Mouse (Mus musculus) heart, embryonic 12.5 days (tissue): ENCODE measurements around the gene Slc25a17. TPM values are rescaled to one million over a fixed set of nuclear protein-coding genes. Genes with fewer than 3 reads are reported as not detected.

ENCODE experiments used
- ATAC-seq: fragments of 200-750 bp; cut with Nextera tagmentation; 2 replicates; pipeline ENCODE4 v1.8.0; 2017; ENCODE audit warnings: moderate TSS enrichment, moderate library complexity; ENCODE audit not compliant: insufficient number of reproducible peaks, low FRiP score
- H3K27ac ChIP-seq: fragments of 300-500 bp; sonication (generic); 2 replicates; pipeline ENCODE4 v1.5.1; 2016; ENCODE audit warnings: mild to moderate bottlenecking, moderate library complexity; ENCODE audit not compliant: poor library complexity, severe bottlenecking
- H3K27me3 ChIP-seq: fragments of 300-500 bp; sonication (generic); replicated peaks from 2 replicates; pipeline ENCODE4 v1.6.1; 2016; ENCODE audit warnings: mild to moderate bottlenecking, moderate library complexity
- H3K36me3 ChIP-seq: fragments of 300-500 bp; sonication (generic); 2 replicates; pipeline ENCODE4 v1.6.1; 2016; ENCODE audit warnings: mild to moderate bottlenecking, moderate library complexity
- H3K4me1 ChIP-seq: fragments of 300-500 bp; sonication (generic); replicated peaks from 2 replicates; pipeline ENCODE4 v1.6.1; 2016; ENCODE audit warnings: mild to moderate bottlenecking
- H3K4me2 ChIP-seq: fragments of 300-500 bp; sonication (generic); 2 replicates; pipeline ENCODE4 v1.6.1; 2016; ENCODE audit warnings: mild to moderate bottlenecking, moderate library complexity
- H3K4me3 ChIP-seq: fragments of 300-500 bp; sonication (generic); 2 replicates; pipeline ENCODE4 v1.5.1; 2016; ENCODE audit warnings: mild to moderate bottlenecking
- H3K9ac ChIP-seq: fragments of 300-500 bp; sonication (generic); 2 replicates; pipeline ENCODE4 v1.6.1; 2016; ENCODE audit warnings: mild to moderate bottlenecking, moderate library complexity
- H3K9me3 ChIP-seq: fragments of 300-500 bp; sonication (generic); replicated peaks from 2 replicates; pipeline ENCODE4 v1.6.1; 2016; ENCODE audit warnings: mild to moderate bottlenecking, moderate library complexity
- WGBS: fragments of 180-500 bp; shearing (Covaris S2); methylation state at CpG from one replicate; pipeline ENCODE4 v1.1.7; 2016; 5-methylcytosine and 5-hydroxymethylcytosine counted together
- polyA plus RNA-seq: library from polyadenylated mRNA; unstranded; fragments of >200 nt; fragmentation: Nextera tagmentation; extraction: Ambion mirVana; gene quantifications from 2 replicates; pipeline ENCODE4 v1.2.1, GENCODE M21; 2016

Gene Slc25a17
- polyA plus RNA-seq, 1 experiment from 2014 or later: 54.1 TPM

GRCm38 (mm10) chr15:81273361-81273760 is 87.3 kb downstream of the Slc25a17 start:
- no peak for ATAC-seq
- WGBS: 26% methylated on average over 2 of the region's 2 CpGs

GRCm38 (mm10) chr15:81272305-81273053 is 88.1 kb downstream of the Slc25a17 start:
- no peak overlapping the region for H3K9ac ChIP-seq
- no peak for ATAC-seq

More at GRCm38 (mm10) chr15:81273361-81273760, 87.3 kb downstream of the Slc25a17 start:
- Histone ChIP-seq H3K36me3 (no peaks in the 10 kb centered on the region), H3K4me3 (no peak overlapping the region), H3K9me3 (peaks cover 1% of the 10 kb centered on the region), H3K4me1 (peaks cover 11% of the 10 kb centered on the region), H3K4me2 (no peak overlapping the region), H3K27ac (no peak overlapping the region), H3K27me3 (peaks cover 9% of the 10 kb centered on the region; the same call in 1 of the 2 replicates), H3K9ac (no peak overlapping the region)

More at GRCm38 (mm10) chr15:81272305-81273053, 88.1 kb downstream of the Slc25a17 start:
- no peak overlapping the region for H3K4me3 ChIP-seq
- H3K36me3 ChIP-seq: no peaks in the 10 kb centered on the region
- H3K27ac ChIP-seq: no peak overlapping the region
- peaks cover 3% of the 10 kb centered on the region; the same call in 1 of the 2 replicates for H3K27me3 ChIP-seq
- H3K4me2 ChIP-seq: peak overlapping the region; percentile 19; the same call in 1 of the 2 replicates
- H3K9me3 ChIP-seq: peaks cover 4% of the 10 kb centered on the region
- WGBS: 18% methylated on average over 13 of the region's 13 CpGs
- peaks cover 11% of the 10 kb centered on the region for H3K4me1 ChIP-seq

Other genes starting within 250 kb of the Slc25a17 start
- 19.4 TPM in 2 replicates for gene Mrtfa, start 170.1 kb downstream of the Slc25a17 start, polyA plus RNA-seq
- gene Mchr1, start 125.3 kb downstream of the Slc25a17 start, polyA plus RNA-seq: not detected in 2 replicates
- 150 TPM in 2 replicates for gene St13, start 39.3 kb upstream of the Slc25a17 start, polyA plus RNA-seq
- gene Xpnpep3, start 39.3 kb upstream of the Slc25a17 start, polyA plus RNA-seq: 10.4 and 11.3 TPM in 2 replicates
- 1.1 TPM in 2 replicates for gene Dnajb7, start 47.5 kb upstream of the Slc25a17 start, polyA plus RNA-seq
- 383 and 424 TPM in 2 replicates for gene Rbx1, start 105.5 kb upstream of the Slc25a17 start, polyA plus RNA-seq
- gene Ep300, start 224.5 kb upstream of the Slc25a17 start, polyA plus RNA-seq: 16.1 and 17.3 TPM in 2 replicates